Mouse (Mus musculus) embryo, embryonic 9.5 days (tissue): ENCODE data around the gene Ranbp3.
A peak's percentile ranks its signal among the peaks of the same experiment; 100 is the strongest.
"Not testable (repeated sequence)": the region's sequence is repeated elsewhere in the genome, so short reads cannot be mapped to it uniquely, and the experiment has no call there.

Experiments used
- DNase-seq: peaks from one replicate; pipeline ENCODE4 v3.0.0-alpha.2; 2017; ENCODE audit errors: extremely low spot score

Ranbp3 gene

GRCm38 (mm10) chr17:56672941-56673646 lies at the start of gene Ranbp3:
Gene Ranbp3, plus strand, starts transcription at chr17:56673294.
- DNase-seq = peak; percentile 100

GRCm38 (mm10) chr17:56625495-56625894 lies 47.6 kb upstream of the Ranbp3 start:
- DNase-seq = no peak

GRCm38 (mm10) chr17:56626260-56626659 lies 46.8 kb upstream of the Ranbp3 start:
- DNase-seq = no peak

GRCm38 (mm10) chr17:56626754-56627470 lies 46.2 kb upstream of the Ranbp3 start, which contains the start of gene Lonp1:
Gene Lonp1, minus strand, starts transcription at chr17:56626887.
- DNase-seq = peak; percentile 99

- peak; percentile 39 for DNase-seq
Measured at GRCm38 (mm10) chr17:56627530-56628277, 45.4 kb upstream of the Ranbp3 start, which contains the start of gene Catsperd. Gene Catsperd, plus strand, starts transcription at chr17:56628143.

- not testable (repeated sequence) for DNase-seq
Measured at GRCm38 (mm10) chr17:56629800-56630781, 43.0 kb upstream of the Ranbp3 start.

GRCm38 (mm10) chr17:56631807-56632206 lies 41.3 kb upstream of the Ranbp3 start:
- DNase-seq = no peak

- no peak for DNase-seq
Measured at GRCm38 (mm10) chr17:56634023-56634422, 39.1 kb upstream of the Ranbp3 start.

GRCm38 (mm10) chr17:56643237-56643636 lies 29.9 kb upstream of the Ranbp3 start:
- no peak for DNase-seq

GRCm38 (mm10) chr17:56647546-56647945 lies 25.5 kb upstream of the Ranbp3 start:
- no peak for DNase-seq

GRCm38 (mm10) chr17:56651801-56652200 lies 21.3 kb upstream of the Ranbp3 start:
- no peak for DNase-seq

- no peak for DNase-seq
Measured at GRCm38 (mm10) chr17:56654771-56655170, 18.3 kb upstream of the Ranbp3 start.

GRCm38 (mm10) chr17:56655311-56655710 lies 17.8 kb upstream of the Ranbp3 start:
- DNase-seq = no peak

GRCm38 (mm10) chr17:56656171-56656570 lies 16.9 kb upstream of the Ranbp3 start:
- DNase-seq = no peak

- no peak for DNase-seq
Measured at GRCm38 (mm10) chr17:56663659-56664058, 9.4 kb upstream of the Ranbp3 start.

GRCm38 (mm10) chr17:56664333-56664732 lies 8.8 kb upstream of the Ranbp3 start:
- DNase-seq = peak; percentile 73

GRCm38 (mm10) chr17:56666384-56666783 lies 6.7 kb upstream of the Ranbp3 start:
- no peak for DNase-seq

GRCm38 (mm10) chr17:56667591-56667990 lies 5.5 kb upstream of the Ranbp3 start:
- no peak for DNase-seq

- DNase-seq = peak; percentile 87
Measured at GRCm38 (mm10) chr17:56668384-56669144, 4.5 kb upstream of the Ranbp3 start.

- no peak for DNase-seq
Measured at GRCm38 (mm10) chr17:56669766-56670165, 3.3 kb upstream of the Ranbp3 start.
